Mouse (Mus musculus) stomach, adult 2 months (tissue): ENCODE results near the gene Gm20481. TPM values are rescaled to one million over a fixed set of nuclear protein-coding genes. Genes with fewer than 3 reads are reported as not detected.

Source experiments
- polyA plus RNA-seq: library from polyadenylated mRNA; depleted of rRNA; stranded (reverse); fragments of >200 nt; gene quantifications from 2 replicates; pipeline ENCODE4 v1.2.3, GENCODE M21; 2012; rRNA removed

Gene Gm20481
- not detected in 2 replicates for polyA plus RNA-seq

DNA sequence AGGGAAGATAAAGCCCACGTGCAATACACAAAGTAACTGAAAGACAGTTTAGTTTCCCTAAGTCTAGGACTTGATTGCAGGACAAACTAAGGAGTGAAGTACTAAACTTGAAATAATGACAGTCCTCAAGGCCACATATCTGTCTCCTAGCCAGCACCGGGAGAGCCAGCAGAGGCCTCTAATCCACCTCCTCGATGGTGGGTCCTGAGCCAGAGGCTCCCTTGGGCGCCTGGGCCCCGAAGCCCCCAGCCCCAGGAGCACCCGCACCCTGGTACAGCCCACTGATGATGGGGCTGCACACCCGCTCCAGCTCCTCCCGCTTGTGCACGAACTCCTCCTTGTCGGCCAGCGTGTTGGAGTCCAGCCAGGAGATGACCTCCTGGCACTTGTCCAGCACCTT, at the start of gene Gm20481:
Gene Gm20481 (plus strand): TSS at position 91 of the 400 bp plus-strand sequence.

DNA sequence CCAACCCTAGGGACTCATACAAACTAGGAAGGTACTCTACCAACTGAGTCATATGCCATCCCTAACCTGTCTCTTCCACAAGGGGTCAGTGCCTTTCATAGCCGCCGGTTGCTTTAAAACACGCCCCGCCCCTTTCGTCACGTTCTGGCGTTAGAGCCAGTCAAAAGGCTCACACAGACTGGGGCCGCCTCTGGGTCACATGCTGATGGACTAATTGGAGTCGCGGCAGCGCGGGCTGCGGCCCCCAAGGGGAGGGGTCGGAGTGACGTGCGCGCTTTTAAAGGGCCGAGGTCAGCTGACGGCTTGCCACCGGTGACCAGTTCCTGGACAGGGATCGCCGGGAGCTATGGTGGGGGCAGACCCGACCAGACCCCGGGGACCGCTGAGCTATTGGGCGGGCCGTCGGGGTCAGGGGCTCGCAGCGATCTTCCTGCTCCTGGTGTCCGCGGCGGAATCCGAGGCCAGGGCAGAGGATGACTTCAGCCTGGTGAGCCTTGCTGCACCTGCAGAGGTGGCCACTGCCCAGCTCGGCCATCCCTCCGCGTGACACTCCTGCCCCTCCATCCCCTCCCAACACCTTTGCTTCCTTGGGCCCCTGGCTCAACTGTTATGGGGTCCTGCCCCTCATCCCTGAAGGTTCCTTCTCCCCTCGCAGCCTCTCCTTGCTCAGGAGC, 38.5 kb upstream of the Gm20481 start, which contains the start of gene Neu1:
Gene Neu1 (plus strand): TSS at position 193 of the 674 bp plus-strand sequence.

DNA sequence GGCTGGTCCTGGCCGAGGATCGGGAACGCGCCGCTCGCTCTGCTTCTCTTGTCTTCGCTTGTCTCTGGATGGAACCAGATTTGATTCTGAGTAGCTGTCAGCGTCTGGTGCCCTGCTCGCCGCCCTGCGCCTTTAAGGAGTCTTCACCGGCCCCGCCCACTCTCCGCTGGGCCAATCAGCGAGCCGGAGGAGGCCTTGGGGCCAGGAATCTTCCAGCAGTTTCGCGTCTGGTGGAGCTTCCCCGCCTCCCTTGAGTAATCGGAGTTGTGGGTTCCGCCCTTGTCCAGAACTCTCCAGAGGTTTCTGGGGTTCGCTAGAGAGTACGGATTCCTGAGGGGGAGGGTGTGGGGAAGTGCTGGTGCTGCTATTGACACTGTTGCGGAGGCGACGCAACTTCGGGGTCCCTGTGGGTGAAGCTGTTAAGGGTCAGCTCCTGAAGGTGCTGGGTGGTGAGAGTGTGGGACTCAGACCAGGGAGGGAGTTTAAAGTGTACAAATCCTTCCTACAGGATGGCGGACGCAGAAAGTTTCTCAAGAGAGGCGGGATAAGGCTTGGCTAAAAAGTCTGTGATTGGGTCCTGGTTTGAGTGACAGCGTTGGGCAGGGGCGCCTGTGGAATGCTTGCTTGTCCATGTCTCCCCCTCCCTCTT, 10.5 kb upstream of the Gm20481 start, which contains the start of gene Hspa1b:
Gene Hspa1b (minus strand): TSS at position 109 of the 649 bp plus-strand sequence.

DNA sequence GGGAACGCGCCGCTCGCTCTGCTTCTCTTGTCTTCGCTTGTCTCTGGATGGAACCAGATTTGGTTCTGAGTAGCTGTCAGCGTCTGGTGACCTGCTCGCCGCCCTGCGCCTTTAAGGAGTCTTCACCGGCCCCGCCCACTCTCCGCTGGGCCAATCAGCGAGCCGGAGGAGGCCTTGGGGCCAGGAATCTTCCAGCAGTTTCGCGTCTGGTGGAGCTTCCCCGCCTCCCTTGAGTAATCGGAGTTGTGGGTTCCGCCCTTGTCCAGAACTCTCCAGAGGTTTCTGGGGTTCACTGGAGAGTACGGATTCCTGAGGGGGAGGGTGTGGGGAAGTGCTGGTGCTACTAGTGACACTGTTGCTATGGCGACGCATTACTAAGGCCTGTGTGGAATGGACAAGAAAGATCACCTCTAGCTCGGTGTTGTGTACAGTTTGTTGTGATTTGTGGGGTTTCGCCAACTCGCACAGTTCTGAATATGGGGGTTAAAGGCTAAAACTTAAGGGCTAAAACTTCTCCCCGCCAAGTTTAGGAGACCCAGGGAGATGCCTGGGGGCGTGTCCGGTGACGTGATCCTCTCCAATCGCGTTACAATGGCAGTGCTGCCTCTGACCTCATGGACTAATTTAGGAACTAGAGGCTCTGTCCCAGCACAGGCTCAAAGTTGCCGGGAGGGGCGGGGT, 2.5 kb downstream of the Gm20481 start, which contains the start of the genes Hspa1a and Hspa1l:
Gene Hspa1a (minus strand): TSS at position 88 of the 681 bp plus-strand sequence.
Gene Hspa1l (plus strand): TSS at position 635 of the 681 bp plus-strand sequence.

DNA sequence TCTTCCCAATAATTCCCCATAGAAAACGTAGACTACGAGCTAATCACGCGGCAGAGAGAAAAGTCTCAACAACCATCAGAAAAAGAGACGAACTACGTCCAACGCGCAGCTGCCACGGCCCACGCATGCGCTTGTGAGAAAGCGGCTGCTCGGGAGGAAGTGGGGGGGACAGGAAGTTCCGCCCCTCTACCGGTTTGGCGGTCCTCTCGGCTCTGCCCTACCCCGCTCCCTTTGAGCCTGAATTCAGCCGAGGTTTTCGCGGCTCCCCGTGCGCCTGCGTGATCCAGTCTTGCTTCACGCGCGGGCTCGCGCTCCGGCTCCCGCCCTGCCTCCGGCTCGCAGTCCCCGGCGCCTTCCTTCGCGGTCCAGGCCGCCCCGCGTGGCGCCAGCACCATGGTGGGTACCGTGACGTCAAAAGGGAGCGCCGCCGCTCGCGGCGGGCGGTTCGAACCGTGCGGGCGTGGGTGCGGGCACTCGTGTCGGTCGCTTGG, 12.0 kb downstream of the Gm20481 start, which contains the start of gene Lsm2:
Gene Lsm2 (plus strand): TSS at position 173 of the 491 bp plus-strand sequence.

DNA sequence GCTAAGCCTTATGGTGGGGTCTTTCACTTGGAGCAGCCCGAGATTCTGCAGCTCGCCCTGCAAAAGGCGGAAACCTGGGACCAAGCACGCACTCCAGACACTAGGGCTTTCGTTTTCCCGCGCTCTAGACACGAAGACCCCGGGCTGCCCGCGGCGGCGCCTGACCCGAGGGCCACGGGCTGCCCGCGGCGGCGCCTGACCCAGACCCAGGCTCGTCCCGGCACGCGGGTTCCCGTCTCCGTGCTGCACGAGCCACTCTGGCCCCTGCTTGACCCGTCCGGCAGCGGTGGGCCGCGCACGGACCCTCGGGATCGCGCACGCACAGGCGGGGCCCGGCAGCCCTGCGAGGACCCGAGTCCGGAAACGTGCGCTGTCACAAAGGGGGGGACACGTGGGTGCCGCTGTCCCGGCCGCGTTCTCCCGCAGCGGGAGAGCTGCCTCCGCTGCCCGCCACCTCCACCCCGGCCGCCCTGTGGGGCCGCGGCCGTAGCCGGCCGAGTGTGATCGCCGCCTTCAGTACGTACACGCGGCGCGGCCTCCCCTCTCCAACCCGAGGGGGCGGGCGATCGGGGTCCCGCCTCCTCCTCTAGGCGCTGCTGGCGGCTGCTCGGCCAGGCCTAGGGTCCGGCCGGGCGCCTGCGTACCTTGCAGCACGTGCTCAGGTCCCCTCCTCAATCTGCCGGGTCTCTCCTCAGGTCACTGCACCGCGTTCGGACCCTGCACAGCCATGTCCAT, 31.2 kb downstream of the Gm20481 start, which contains the start of gene Vars:
Gene Vars (plus strand): TSS at position 271 of the 735 bp plus-strand sequence.

DNA sequence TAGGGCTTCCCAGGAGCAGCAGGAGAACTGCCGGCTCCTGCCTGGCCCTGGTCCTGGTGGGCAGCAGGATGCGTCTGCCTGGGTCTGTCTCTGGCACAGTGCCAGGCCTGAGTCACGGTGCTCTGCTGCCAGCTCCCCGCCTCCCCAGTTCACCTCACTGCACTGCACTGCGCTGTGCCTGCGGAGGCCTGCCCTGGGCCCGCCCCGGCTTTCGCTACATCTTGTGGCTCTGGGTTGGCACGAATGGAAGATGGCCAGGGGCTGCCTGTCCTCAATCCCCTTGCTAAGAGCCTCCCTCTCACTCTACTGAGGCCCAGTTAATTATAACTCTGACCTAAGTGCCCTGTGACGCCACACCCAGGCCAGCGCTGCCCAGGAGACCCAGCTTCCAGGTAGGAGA, 46.7 kb downstream of the Gm20481 start, which contains the start of gene Vwa7:
Gene Vwa7 (plus strand): TSS at position 204 of the 400 bp plus-strand sequence.

Other genes starting within 250 kb of the Gm20481 start
- 9.3 and 13.4 TPM in 2 replicates for gene C4b, start 226.0 kb upstream of the Gm20481 start, polyA plus RNA-seq
- gene Cyp21a1, start 165.4 kb upstream of the Gm20481 start, polyA plus RNA-seq = 1.1 and 3.1 TPM in 2 replicates
- 31.6 and 34.6 TPM in 2 replicates for gene Stk19, start 133.0 kb upstream of the Gm20481 start, polyA plus RNA-seq
- gene Dxo, start 132.9 kb upstream of the Gm20481 start, polyA plus RNA-seq = 34.4 and 36.4 TPM in 2 replicates
- gene Skiv2l, start 119.7 kb upstream of the Gm20481 start, polyA plus RNA-seq = 44.5 and 47.7 TPM in 2 replicates
- 11.5 and 13.1 TPM in 2 replicates for gene Nelfe, start 119.5 kb upstream of the Gm20481 start, polyA plus RNA-seq
- gene Cfb, start 107.4 kb upstream of the Gm20481 start, polyA plus RNA-seq = 1.7 and 2.0 TPM in 2 replicates
- 3.6 and 3.9 TPM in 2 replicates for gene Zbtb12, start 90.4 kb upstream of the Gm20481 start, polyA plus RNA-seq
- gene Gm20547, start 87.9 kb upstream of the Gm20481 start, polyA plus RNA-seq = not detected in 2 replicates
- 1.9 and 2.3 TPM in 2 replicates for gene C2, start 71.6 kb upstream of the Gm20481 start, polyA plus RNA-seq
- gene Ehmt2, start 71.4 kb upstream of the Gm20481 start, polyA plus RNA-seq = 126 and 127 TPM in 2 replicates
- gene Slc44a4, start 55.4 kb upstream of the Gm20481 start, polyA plus RNA-seq = 48.6 and 48.7 TPM in 2 replicates
- 30.4 and 43.8 TPM in 2 replicates for gene Neu1, start 38.7 kb upstream of the Gm20481 start, polyA plus RNA-seq
- gene Hspa1b, start 10.7 kb upstream of the Gm20481 start, polyA plus RNA-seq = 31.1 and 45.6 TPM in 2 replicates
- 16.4 and 25.7 TPM in 2 replicates for gene Hspa1a, start 2.2 kb downstream of the Gm20481 start, polyA plus RNA-seq
- gene Hspa1l, start 2.8 kb downstream of the Gm20481 start, polyA plus RNA-seq = 0.34 and 0.59 TPM in 2 replicates
- 43.9 and 62.3 TPM in 2 replicates for gene Lsm2, start 11.9 kb downstream of the Gm20481 start, polyA plus RNA-seq
- 95.5 and 126 TPM in 2 replicates for gene Vars, start 31.1 kb downstream of the Gm20481 start, polyA plus RNA-seq
- gene Vwa7, start 46.7 kb downstream of the Gm20481 start, polyA plus RNA-seq = 1.9 and 2.2 TPM in 2 replicates
- gene Sapcd1, start 58.1 kb downstream of the Gm20481 start, polyA plus RNA-seq = 0.58 and 1.9 TPM in 2 replicates
- gene Msh5, start 76.8 kb downstream of the Gm20481 start, polyA plus RNA-seq = 2.6 and 5.6 TPM in 2 replicates
- 131 and 147 TPM in 2 replicates for gene Clic1, start 80.1 kb downstream of the Gm20481 start, polyA plus RNA-seq
- gene Ddah2, start 89.1 kb downstream of the Gm20481 start, polyA plus RNA-seq = 16.3 and 20.7 TPM in 2 replicates
- gene Ly6g6c, start 95.5 kb downstream of the Gm20481 start, polyA plus RNA-seq = 243 and 312 TPM in 2 replicates
- gene Mpig6b, start 96.3 kb downstream of the Gm20481 start, polyA plus RNA-seq = 0.42 and 0.65 TPM in 2 replicates
- gene Ly6g6e, start 107.0 kb downstream of the Gm20481 start, polyA plus RNA-seq = 99.6 and 112 TPM in 2 replicates
- gene Ly6g6d, start 108.2 kb downstream of the Gm20481 start, polyA plus RNA-seq = 5.1 and 6.4 TPM in 2 replicates
- 1.2 and 2.0 TPM in 2 replicates for gene Ly6g6f, start 115.7 kb downstream of the Gm20481 start, polyA plus RNA-seq
- 88.7 and 152 TPM in 2 replicates for gene Abhd16a, start 119.4 kb downstream of the Gm20481 start, polyA plus RNA-seq
- gene Ly6g5c, start 138.4 kb downstream of the Gm20481 start, polyA plus RNA-seq = 1.4 TPM in 1 of 2 replicates, not detected in the other
- gene Ly6g5b, start 145.5 kb downstream of the Gm20481 start, polyA plus RNA-seq = 1.2 and 2.2 TPM in 2 replicates
- 9.3 and 11.8 TPM in 2 replicates for gene Gpank1, start 151.5 kb downstream of the Gm20481 start, polyA plus RNA-seq
- 258 and 301 TPM in 2 replicates for gene Csnk2b, start 152.1 kb downstream of the Gm20481 start, polyA plus RNA-seq
- gene D17H6S53E, start 156.5 kb downstream of the Gm20481 start, polyA plus RNA-seq = 13.7 and 19.0 TPM in 2 replicates
- gene Apom, start 162.1 kb downstream of the Gm20481 start, polyA plus RNA-seq = 0.08 and 0.20 TPM in 2 replicates
- 92.9 and 94.1 TPM in 2 replicates for gene Bag6, start 165.3 kb downstream of the Gm20481 start, polyA plus RNA-seq
- gene Prrc2a, start 195.0 kb downstream of the Gm20481 start, polyA plus RNA-seq = 262 and 284 TPM in 2 replicates
- gene Aif1, start 206.2 kb downstream of the Gm20481 start, polyA plus RNA-seq = 0.11 and 0.48 TPM in 2 replicates
- gene Lst1, start 218.5 kb downstream of the Gm20481 start, polyA plus RNA-seq = 3.7 and 6.5 TPM in 2 replicates
- 1.5 and 5.7 TPM in 2 replicates for gene Ltb, start 224.5 kb downstream of the Gm20481 start, polyA plus RNA-seq
- gene Tnf, start 232.1 kb downstream of the Gm20481 start, polyA plus RNA-seq = 0.24 and 0.42 TPM in 2 replicates
- gene Lta, start 235.4 kb downstream of the Gm20481 start, polyA plus RNA-seq = 0.10 and 0.36 TPM in 2 replicates